Mouse (Mus musculus): Measurements from ENCODE around the gene Padi1.

- TF ChIP-seq CTCF (IDR thresholded peaks at IDR 0.05; ENCODE audit: control insufficient read depth, insufficient read depth, insufficient read length): no peak
- TF ChIP-seq USF1 (IDR thresholded peaks at IDR 0.05; ENCODE audit: low read depth): no peak
- no peak for TF ChIP-seq MYOG (IDR thresholded peaks at IDR 0.05; ENCODE audit: control insufficient read depth, extremely low read depth, insufficient read length)
Observed at GRCm38 (mm10) chr4:140837879-140838278, 7.7 kb downstream of the Padi1 start.

Data from C2C12 (cell line).